Mouse (Mus musculus): ENCODE results near the gene Kl. TPM values are rescaled to one million over a fixed set of nuclear protein-coding genes. Genes with fewer than 3 reads are reported as not detected.

The Kl gene
- polyA plus RNA-seq, 1 experiment from 2014 or later, result 0.46 TPM

GRCm38 (mm10) chr5:151018450-151018849 lies 66.0 kb downstream of the Kl start:
- no peak overlapping the region for H3K4me2 ChIP-seq
- H3K27me3 ChIP-seq (ENCODE audit: control insufficient read depth, insufficient read depth, low read length), result no peaks in the 10 kb centered on the region
- no peak overlapping the region for H3K4me3 ChIP-seq (ENCODE audit: low read depth, low read length)
- 77% methylated on average over 5 of the region's 5 CpGs for WGBS (ENCODE audit: insufficient replicate concordance)
- peaks cover 4% of the 10 kb centered on the region; the same call in 1 of the 2 replicates for H3K4me1 ChIP-seq (ENCODE audit: control insufficient read depth, insufficient read depth, low read length)
- no peak overlapping the region for H3K9ac ChIP-seq (ENCODE audit: low read depth, low read length)
- no peak overlapping the region for H3K27ac ChIP-seq (ENCODE audit: low read depth, low read length)
- ATAC-seq (replicated peaks; ENCODE audit: insufficient number of reproducible peaks, low FRiP score, low TSS enrichment), result no peak
- no peaks in the 10 kb centered on the region for H3K36me3 ChIP-seq (ENCODE audit: control insufficient read depth, insufficient read depth, low read length)
- no peaks in the 10 kb centered on the region for H3K9me3 ChIP-seq (replicated peaks; ENCODE audit: control insufficient read depth, low read length)

GRCm38 (mm10) chr5:151018959-151019358 lies 66.6 kb downstream of the Kl start:
- H3K9ac ChIP-seq (ENCODE audit: low read depth, low read length), result no peak overlapping the region
- H3K4me2 ChIP-seq, result no peak overlapping the region
- H3K36me3 ChIP-seq (ENCODE audit: control insufficient read depth, insufficient read depth, low read length), result no peaks in the 10 kb centered on the region
- H3K27ac ChIP-seq (ENCODE audit: low read depth, low read length), result no peak overlapping the region
- H3K4me3 ChIP-seq (ENCODE audit: low read depth, low read length), result no peak overlapping the region
- no peak for ATAC-seq (replicated peaks; ENCODE audit: insufficient number of reproducible peaks, low FRiP score, low TSS enrichment)
- no peaks in the 10 kb centered on the region for H3K9me3 ChIP-seq (replicated peaks; ENCODE audit: control insufficient read depth, low read length)
- 79% methylated on average over 5 of the region's 5 CpGs for WGBS (ENCODE audit: insufficient replicate concordance)
- peaks cover 4% of the 10 kb centered on the region; the same call in 1 of the 2 replicates for H3K4me1 ChIP-seq (ENCODE audit: control insufficient read depth, insufficient read depth, low read length)
- no peaks in the 10 kb centered on the region for H3K27me3 ChIP-seq (ENCODE audit: control insufficient read depth, insufficient read depth, low read length)

- 63% methylated on average over 13 of the region's 13 CpGs for WGBS (ENCODE audit: insufficient replicate concordance)
- no peaks in the 10 kb centered on the region for H3K27me3 ChIP-seq (ENCODE audit: control insufficient read depth, insufficient read depth, low read length)
- no peak overlapping the region for H3K27ac ChIP-seq (ENCODE audit: low read depth, low read length)
- no peaks in the 10 kb centered on the region for H3K36me3 ChIP-seq (ENCODE audit: control insufficient read depth, insufficient read depth, low read length)
- H3K9ac ChIP-seq (ENCODE audit: low read depth, low read length), result no peak overlapping the region
- peaks cover 4% of the 10 kb centered on the region; the same call in 1 of the 2 replicates for H3K4me1 ChIP-seq (ENCODE audit: control insufficient read depth, insufficient read depth, low read length)
- no peak overlapping the region for H3K4me3 ChIP-seq (ENCODE audit: low read depth, low read length)
- no peak overlapping the region; the same call in 1 of the 2 replicates for H3K4me2 ChIP-seq
- no peak for ATAC-seq (replicated peaks; ENCODE audit: insufficient number of reproducible peaks, low FRiP score, low TSS enrichment)
- no peaks in the 10 kb centered on the region for H3K9me3 ChIP-seq (replicated peaks; ENCODE audit: control insufficient read depth, low read length)
Observed at GRCm38 (mm10) chr5:151020031-151020820, 67.8 kb downstream of the Kl start.

GRCm38 (mm10) chr5:151020831-151021230 lies 68.4 kb downstream of the Kl start:
- H3K4me3 ChIP-seq (ENCODE audit: low read depth, low read length), result no peak overlapping the region
- H3K36me3 ChIP-seq (ENCODE audit: control insufficient read depth, insufficient read depth, low read length), result no peaks in the 10 kb centered on the region
- ATAC-seq (replicated peaks; ENCODE audit: insufficient number of reproducible peaks, low FRiP score, low TSS enrichment), result no peak
- no peaks in the 10 kb centered on the region for H3K9me3 ChIP-seq (replicated peaks; ENCODE audit: control insufficient read depth, low read length)
- WGBS (ENCODE audit: insufficient replicate concordance), result 68% methylated on average over 14 of the region's 14 CpGs
- H3K4me1 ChIP-seq (ENCODE audit: control insufficient read depth, insufficient read depth, low read length), result peaks cover 4% of the 10 kb centered on the region; the same call in 1 of the 2 replicates
- no peaks in the 10 kb centered on the region for H3K27me3 ChIP-seq (ENCODE audit: control insufficient read depth, insufficient read depth, low read length)
- no peak overlapping the region; the same call in 1 of the 2 replicates for H3K4me2 ChIP-seq
- no peak overlapping the region for H3K9ac ChIP-seq (ENCODE audit: low read depth, low read length)
- H3K27ac ChIP-seq (ENCODE audit: low read depth, low read length), result no peak overlapping the region

GRCm38 (mm10) chr5:151022026-151022425 lies 69.6 kb downstream of the Kl start:
- ATAC-seq (replicated peaks; ENCODE audit: insufficient number of reproducible peaks, low FRiP score, low TSS enrichment), result no peak
- Histone ChIP-seq H3K27ac (ENCODE audit: low read depth, low read length) (no peak overlapping the region), H3K4me2 (no peak overlapping the region), H3K36me3 (ENCODE audit: control insufficient read depth, insufficient read depth, low read length) (no peaks in the 10 kb centered on the region), H3K27me3 (ENCODE audit: control insufficient read depth, insufficient read depth, low read length) (no peaks in the 10 kb centered on the region), H3K4me3 (ENCODE audit: low read depth, low read length) (no peak overlapping the region), H3K4me1 (ENCODE audit: control insufficient read depth, insufficient read depth, low read length) (peaks cover 4% of the 10 kb centered on the region; the same call in 1 of the 2 replicates), H3K9me3 (replicated peaks; ENCODE audit: control insufficient read depth, low read length) (no peaks in the 10 kb centered on the region), H3K9ac (ENCODE audit: low read depth, low read length) (no peak overlapping the region)
- WGBS (ENCODE audit: insufficient replicate concordance), result 66% methylated on average over 7 of the region's 7 CpGs

GRCm38 (mm10) chr5:151022939-151023338 lies 70.5 kb downstream of the Kl start:
- ATAC-seq (replicated peaks; ENCODE audit: insufficient number of reproducible peaks, low FRiP score, low TSS enrichment), result no peak
- Histone ChIP-seq H3K4me3 (ENCODE audit: low read depth, low read length) (no peak overlapping the region), H3K27me3 (ENCODE audit: control insufficient read depth, insufficient read depth, low read length) (no peaks in the 10 kb centered on the region), H3K27ac (ENCODE audit: low read depth, low read length) (no peak overlapping the region), H3K9me3 (replicated peaks; ENCODE audit: control insufficient read depth, low read length) (no peaks in the 10 kb centered on the region), H3K36me3 (ENCODE audit: control insufficient read depth, insufficient read depth, low read length) (no peaks in the 10 kb centered on the region), H3K9ac (ENCODE audit: low read depth, low read length) (no peak overlapping the region), H3K4me2 (peak overlapping the region; percentile 49; the same call in 1 of the 2 replicates), H3K4me1 (ENCODE audit: control insufficient read depth, insufficient read depth, low read length) (peaks cover 4% of the 10 kb centered on the region; the same call in 1 of the 2 replicates)
- 12% methylated on average over 1 of the region's 1 CpGs for WGBS (ENCODE audit: insufficient replicate concordance)

- ATAC-seq (replicated peaks; ENCODE audit: insufficient number of reproducible peaks, low FRiP score, low TSS enrichment), result no peak
- Histone ChIP-seq H3K4me1 (ENCODE audit: control insufficient read depth, insufficient read depth, low read length) (peaks cover 4% of the 10 kb centered on the region; the same call in 1 of the 2 replicates), H3K9ac (ENCODE audit: low read depth, low read length) (no peak overlapping the region), H3K4me2 (peak overlapping the region; percentile 49), H3K27me3 (ENCODE audit: control insufficient read depth, insufficient read depth, low read length) (no peaks in the 10 kb centered on the region), H3K9me3 (replicated peaks; ENCODE audit: control insufficient read depth, low read length) (no peaks in the 10 kb centered on the region), H3K4me3 (ENCODE audit: low read depth, low read length) (no peak overlapping the region), H3K36me3 (ENCODE audit: control insufficient read depth, insufficient read depth, low read length) (no peaks in the 10 kb centered on the region), H3K27ac (ENCODE audit: low read depth, low read length) (peak overlapping the region; percentile 47; the same call in 1 of the 2 replicates)
- 6% methylated on average over 8 of the region's 8 CpGs for WGBS (ENCODE audit: insufficient replicate concordance)
Observed at GRCm38 (mm10) chr5:151023461-151023860, 71.1 kb downstream of the Kl start.

- Histone ChIP-seq H3K4me2 (no peak overlapping the region), H3K27me3 (ENCODE audit: control insufficient read depth, insufficient read depth, low read length) (no peaks in the 10 kb centered on the region), H3K4me1 (ENCODE audit: control insufficient read depth, insufficient read depth, low read length) (peaks cover 4% of the 10 kb centered on the region; the same call in 1 of the 2 replicates), H3K27ac (ENCODE audit: low read depth, low read length) (no peak overlapping the region), H3K9ac (ENCODE audit: low read depth, low read length) (no peak overlapping the region), H3K36me3 (ENCODE audit: control insufficient read depth, insufficient read depth, low read length) (no peaks in the 10 kb centered on the region), H3K4me3 (ENCODE audit: low read depth, low read length) (no peak overlapping the region), H3K9me3 (replicated peaks; ENCODE audit: control insufficient read depth, low read length) (no peaks in the 10 kb centered on the region)
- WGBS (ENCODE audit: insufficient replicate concordance), result 59% methylated on average over 2 of the region's 2 CpGs
- ATAC-seq (replicated peaks; ENCODE audit: insufficient number of reproducible peaks, low FRiP score, low TSS enrichment), result no peak
Observed at GRCm38 (mm10) chr5:151024483-151024882, 72.1 kb downstream of the Kl start.

Data from heart, embryonic 11.5 days (tissue).